Mouse (Mus musculus): ENCODE results near the gene Adgrl2.

DNA sequence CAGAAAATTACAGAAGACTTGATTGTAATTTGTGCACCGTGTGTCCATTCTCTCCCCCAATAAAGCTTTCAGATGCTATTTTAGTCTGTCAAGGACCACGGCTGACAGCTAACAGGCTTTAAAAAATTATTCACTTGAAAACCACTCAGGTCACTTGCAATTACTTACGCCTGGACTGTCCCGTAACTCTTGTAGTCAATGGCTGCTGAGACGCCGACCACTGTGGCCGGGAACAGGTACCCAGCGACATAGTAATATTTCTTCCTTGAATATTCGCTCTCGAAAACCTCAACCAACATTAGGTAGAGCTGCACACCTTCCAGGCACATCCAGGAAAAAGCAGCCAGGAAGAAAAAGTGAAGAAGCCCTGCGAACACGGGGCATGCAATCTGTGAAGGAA is 155.2 kb downstream of the Adgrl2 start:
- no peak for TF ChIP-seq CTCF (conservative IDR thresholded peaks at IDR 0.05 in 1 of 2, IDR thresholded peaks at IDR 0.05 in 1 of 2; ENCODE audit: low read depth in 2 of 2, low read length in 2 of 2)
- no peak for TF ChIP-seq ZNF384 (IDR thresholded peaks at IDR 0.05; ENCODE audit: low read depth, low read length)
- TF ChIP-seq UBTF (IDR thresholded peaks at IDR 0.05; ENCODE audit: low read depth, low read length): no peak
- TF ChIP-seq TCF12 (IDR thresholded peaks at IDR 0.05; ENCODE audit: low read depth, low read length): no peak
- no peak for TF ChIP-seq MAFK (IDR thresholded peaks at IDR 0.05; ENCODE audit: insufficient replicate concordance, low read length)
- no peak for TF ChIP-seq POLR2A (IDR thresholded peaks at IDR 0.05; ENCODE audit: low read depth, low read length)
- no peak for TF ChIP-seq USF2 (conservative IDR thresholded peaks at IDR 0.05; ENCODE audit: low read depth, low read length)
- no peak for TF ChIP-seq MAX (IDR thresholded peaks at IDR 0.05; ENCODE audit: low read length)
- no peak for TF ChIP-seq USF1 (IDR thresholded peaks at IDR 0.05; ENCODE audit: low read depth, low read length)
- TF ChIP-seq HCFC1 (IDR thresholded peaks at IDR 0.05; ENCODE audit: low read depth, low read length): no peak
- TF ChIP-seq POLR2AphosphoS2 (IDR thresholded peaks at IDR 0.05; ENCODE audit: low read depth, low read length): no peak

Measured in CH12.LX (cell line).